Mouse (Mus musculus) embryo, embryonic 11.5 days (tissue): ENCODE results near the gene Tmem184c.

Experiments
- DNase-seq: peaks from one replicate; pipeline ENCODE4 v3.0.0-alpha.2; 2012; ENCODE audit warnings: low read depth, low spot score

Tmem184c gene

GRCm38 (mm10) chr8:77610374-77610969, at the start of gene Tmem184c:
Tmem184c (minus strand) TSS chr8:77610698.
- peak; percentile 93 for DNase-seq

- no peak for DNase-seq
Observed at GRCm38 (mm10) chr8:77659534-77660080, 49.1 kb upstream of the Tmem184c start.

- DNase-seq: no peak
Observed at GRCm38 (mm10) chr8:77658356-77658755, 47.9 kb upstream of the Tmem184c start.

- no peak for DNase-seq
Observed at GRCm38 (mm10) chr8:77650646-77651190, 40.2 kb upstream of the Tmem184c start.

GRCm38 (mm10) chr8:77640093-77640839, 29.8 kb upstream of the Tmem184c start:
- DNase-seq: no peak

GRCm38 (mm10) chr8:77637593-77637992, 27.1 kb upstream of the Tmem184c start:
- DNase-seq: no peak

- no peak for DNase-seq
Observed at GRCm38 (mm10) chr8:77634035-77634434, 23.5 kb upstream of the Tmem184c start.

GRCm38 (mm10) chr8:77633211-77633610, 22.7 kb upstream of the Tmem184c start:
- no peak for DNase-seq

GRCm38 (mm10) chr8:77630691-77631090, 20.2 kb upstream of the Tmem184c start:
- no peak for DNase-seq

GRCm38 (mm10) chr8:77629858-77630537, 19.5 kb upstream of the Tmem184c start:
- peak; percentile 78 for DNase-seq

- DNase-seq: no peak
Observed at GRCm38 (mm10) chr8:77623677-77624209, 13.2 kb upstream of the Tmem184c start.

GRCm38 (mm10) chr8:77617916-77618315, 7.4 kb upstream of the Tmem184c start:
- no peak for DNase-seq

GRCm38 (mm10) chr8:77609621-77610020, 877 bp downstream of the Tmem184c start:
- DNase-seq: no peak

GRCm38 (mm10) chr8:77584174-77584573, 26.3 kb downstream of the Tmem184c start:
- DNase-seq: no peak

GRCm38 (mm10) chr8:77577674-77578073, 32.8 kb downstream of the Tmem184c start:
- no peak for DNase-seq

GRCm38 (mm10) chr8:77574229-77574628, 36.3 kb downstream of the Tmem184c start:
- DNase-seq: no peak

GRCm38 (mm10) chr8:77561441-77561840, 49.1 kb downstream of the Tmem184c start:
- DNase-seq: no peak

- no peak for DNase-seq
Observed at GRCm38 (mm10) chr8:77552491-77552890, 58.0 kb downstream of the Tmem184c start.

- no peak for DNase-seq
Observed at GRCm38 (mm10) chr8:77549881-77550580, 60.5 kb downstream of the Tmem184c start.

GRCm38 (mm10) chr8:77549121-77549706, 61.3 kb downstream of the Tmem184c start, which contains the start of gene Prmt9:
Prmt9 (plus strand) TSS chr8:77549397.
- DNase-seq: peak; percentile 87
